Mouse (Mus musculus) mature B cell (primary cell): Measurements from ENCODE around the gene Dnmt3a.

Source experiments
- in situ Hi-C: fragments of 300-500 bp; cut with MboI; formaldehyde crosslinking; loops from 2 replicates; pipeline ENCODE4 v1.14.3; 2019

Dnmt3a gene

DNA sequence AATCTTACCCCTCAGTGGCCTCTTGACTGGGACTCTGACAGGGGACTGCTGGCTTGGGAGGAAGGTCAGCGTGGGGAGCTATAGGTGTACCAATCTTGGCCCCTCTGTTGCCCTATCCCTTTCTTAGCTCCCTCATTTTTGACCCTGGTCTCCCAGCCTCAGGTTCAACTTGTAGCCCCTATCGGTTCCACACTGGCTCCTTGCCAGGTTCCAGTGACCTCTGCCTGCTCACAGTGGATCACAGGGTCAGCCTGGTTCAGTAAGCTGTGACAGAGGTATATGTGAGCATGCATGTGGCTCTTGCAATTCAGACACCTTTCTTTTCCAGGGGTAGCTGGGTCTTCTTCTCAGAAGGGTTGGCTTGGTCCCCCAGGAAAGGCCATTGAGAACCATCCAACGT lies 110.0 kb downstream of the Dnmt3a start:
- in situ Hi-C loops = no loop called here

DNA sequence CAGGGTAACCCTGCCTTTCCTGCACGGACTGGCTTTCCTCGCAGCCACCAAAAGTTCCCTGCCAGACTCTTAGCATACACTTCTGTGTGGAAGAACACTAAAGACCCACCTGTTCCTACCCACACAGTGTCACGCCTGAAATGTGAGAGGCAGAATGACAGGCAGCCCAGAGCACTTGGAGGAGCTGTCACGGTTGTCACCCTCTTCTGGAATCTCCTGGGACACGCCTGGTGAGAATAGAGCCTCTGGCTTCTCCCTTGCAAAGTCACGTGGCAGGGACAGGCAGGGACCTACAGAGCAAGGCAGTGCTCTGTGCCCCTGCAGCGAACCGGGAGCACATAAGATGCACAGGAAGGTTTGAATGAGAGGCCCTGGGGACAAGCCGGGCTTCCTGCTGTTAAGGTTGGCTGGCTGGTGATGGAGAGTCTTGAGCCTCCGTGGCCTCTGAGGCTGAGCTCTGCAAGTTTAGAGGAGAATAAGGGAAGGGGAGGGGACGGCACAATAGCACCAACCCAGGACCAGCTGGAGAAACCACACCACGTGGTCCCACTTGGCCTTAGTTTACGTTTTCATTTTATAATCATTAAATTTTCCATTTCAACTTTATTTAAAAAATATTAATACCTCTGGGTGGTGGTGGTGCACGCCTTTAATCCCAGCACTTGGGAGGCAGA lies 112.0 kb downstream of the Dnmt3a start:
- in situ Hi-C loops = no loop called here

GRCm38 (mm10) chr12:3918577-3918976 lies 112.8 kb downstream of the Dnmt3a start:
- in situ Hi-C loops = no loop called here

DNA sequence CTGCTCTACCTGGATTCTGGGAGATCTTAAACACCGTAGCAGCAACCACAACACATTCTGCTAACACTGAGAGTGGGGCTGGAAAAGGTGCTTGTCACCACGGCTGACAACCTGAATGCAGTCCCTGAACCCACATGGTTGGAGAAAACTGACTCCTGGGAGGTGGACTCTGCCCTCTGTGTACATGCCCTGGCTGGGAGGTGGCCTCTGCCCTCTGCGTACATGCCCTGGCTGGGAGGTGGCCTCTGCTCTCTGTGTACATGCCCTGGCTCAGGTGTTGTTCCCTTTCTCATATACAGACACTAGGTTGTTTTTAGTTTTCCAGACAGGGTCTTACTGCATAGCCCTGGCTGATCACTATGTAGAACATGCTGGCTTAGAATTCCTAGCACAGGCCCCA lies 113.6 kb downstream of the Dnmt3a start:
- in situ Hi-C loops = no loop called here

DNA sequence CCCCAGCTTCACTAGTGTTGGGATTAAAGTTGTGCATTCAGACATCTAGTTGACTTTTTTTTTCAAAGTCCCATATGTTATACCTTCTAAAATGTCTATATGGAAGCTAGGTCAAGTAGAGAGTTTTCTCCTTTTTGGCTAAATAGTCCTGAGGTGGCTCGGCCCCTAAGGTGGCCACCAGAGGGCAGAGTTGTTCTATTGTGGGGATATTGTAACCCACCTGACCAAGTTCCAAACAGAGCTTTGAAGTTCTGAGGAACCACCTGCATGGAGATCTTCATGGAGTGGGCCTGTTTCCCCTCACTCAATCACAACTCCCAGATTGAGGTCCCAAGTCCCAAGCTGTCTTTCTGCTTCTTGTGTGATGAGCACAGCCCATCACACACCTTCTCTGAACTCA lies 120.3 kb downstream of the Dnmt3a start:
- in situ Hi-C loops = loop anchor here (25.0 kb wide), 1 partner anchor 611 kb away; no protein-coding TSS in a partner anchor

DNA sequence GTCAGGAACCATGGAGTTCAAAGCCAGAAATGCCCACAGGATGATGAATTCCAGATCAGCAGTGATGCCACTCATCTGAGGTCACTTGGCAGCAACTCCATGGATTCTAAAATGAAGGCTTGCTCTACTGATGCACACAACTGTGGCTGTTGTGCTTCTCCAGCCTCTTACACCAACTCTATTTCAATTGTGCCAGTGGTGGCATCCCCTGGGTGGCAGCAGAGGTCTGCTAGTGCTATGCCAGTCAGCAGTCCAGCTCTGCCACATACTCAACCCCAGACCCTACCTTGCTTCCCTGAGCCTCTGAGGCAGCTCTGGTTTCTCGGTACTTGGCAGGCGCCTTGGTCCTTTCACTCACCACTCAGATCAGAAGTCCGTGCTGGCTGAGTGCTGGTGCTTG lies 123.0 kb downstream of the Dnmt3a start:
- in situ Hi-C loops = loop anchor here (25.0 kb wide), 1 partner anchor 608 kb away; no protein-coding TSS in a partner anchor

DNA sequence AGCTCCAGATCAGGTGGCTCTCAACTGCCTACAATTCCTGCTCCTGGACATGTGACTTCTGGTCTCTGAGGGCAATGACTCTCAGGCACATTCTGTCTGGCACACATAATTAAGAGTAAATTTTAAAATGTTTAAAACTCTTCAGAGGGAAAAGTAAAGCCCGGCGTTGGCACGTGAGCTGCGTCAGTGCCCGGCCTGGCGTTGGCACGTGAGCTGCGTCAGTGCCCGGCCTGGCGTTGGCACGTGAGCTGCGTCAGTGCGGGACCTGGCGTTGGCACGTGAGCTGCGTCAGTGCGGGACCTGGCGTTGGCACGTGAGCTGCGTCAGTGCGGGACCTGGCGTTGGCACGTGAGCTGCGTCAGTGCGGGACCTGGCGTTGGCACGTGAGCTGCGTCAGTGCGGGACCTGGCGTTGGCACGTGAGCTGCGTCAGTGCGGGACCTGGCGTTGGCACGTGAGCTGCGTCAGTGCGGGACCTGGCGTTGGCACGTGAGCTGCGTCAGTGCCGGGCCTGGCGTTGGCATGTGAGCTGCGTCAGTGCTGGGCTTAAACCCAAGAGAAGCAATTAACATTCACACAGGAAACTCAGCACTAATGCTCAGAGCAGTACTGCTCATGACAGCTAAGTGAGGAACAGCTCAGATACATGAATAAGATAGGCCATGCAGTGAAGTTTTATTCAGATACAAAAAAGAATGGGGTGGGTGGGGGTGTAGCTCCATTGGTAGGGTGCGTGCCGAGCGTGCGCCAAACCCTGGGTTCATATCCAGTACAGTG lies 124.5 kb downstream of the Dnmt3a start:
- in situ Hi-C loops = loop anchor here (25.0 kb wide), 1 partner anchor 607 kb away; no protein-coding TSS in a partner anchor

GRCm38 (mm10) chr12:3942026-3942425 lies 136.2 kb downstream of the Dnmt3a start:
- in situ Hi-C loops = loop anchor here (25.0 kb wide), 1 partner anchor 595 kb away; no protein-coding TSS in a partner anchor

DNA sequence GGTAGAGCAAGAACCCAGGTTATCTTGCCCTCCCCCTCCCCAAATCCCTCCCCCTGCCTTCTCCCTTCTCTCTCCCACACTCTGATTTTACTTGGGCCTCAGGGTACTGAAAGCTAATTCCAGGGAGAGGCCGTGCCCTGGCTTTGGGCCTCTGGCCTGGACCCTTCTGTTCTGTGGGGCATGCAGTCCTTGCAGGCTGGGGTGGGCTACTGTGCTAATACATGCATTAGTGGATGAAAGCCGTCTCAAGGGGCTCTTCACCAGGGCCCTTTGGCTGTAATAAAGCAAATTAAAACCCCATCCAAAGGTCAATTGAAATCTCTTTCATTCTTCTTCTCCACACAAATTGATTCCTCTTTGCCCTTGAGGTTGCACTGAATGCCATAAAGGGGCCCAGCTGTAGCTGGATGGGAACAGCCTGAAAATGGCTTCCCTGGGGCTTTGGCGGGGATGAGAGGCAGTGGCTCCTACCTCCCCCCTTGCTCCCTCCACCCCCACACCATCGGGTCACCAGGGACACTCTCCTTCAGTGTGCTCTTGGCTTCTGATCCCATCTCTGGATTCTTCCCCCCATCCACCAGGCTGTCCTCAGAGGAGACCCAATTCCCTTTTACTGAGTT lies 138.8 kb downstream of the Dnmt3a start:
- in situ Hi-C loops = loop anchor here (25.0 kb wide), 1 partner anchor 593 kb away; no protein-coding TSS in a partner anchor

- in situ Hi-C loops = loop anchor here (25.0 kb wide), 1 partner anchor 590 kb away; no protein-coding TSS in a partner anchor
These were observed 141.7 kb downstream of the Dnmt3a start for GRCm38 (mm10) chr12:3947503-3947902.

DNA sequence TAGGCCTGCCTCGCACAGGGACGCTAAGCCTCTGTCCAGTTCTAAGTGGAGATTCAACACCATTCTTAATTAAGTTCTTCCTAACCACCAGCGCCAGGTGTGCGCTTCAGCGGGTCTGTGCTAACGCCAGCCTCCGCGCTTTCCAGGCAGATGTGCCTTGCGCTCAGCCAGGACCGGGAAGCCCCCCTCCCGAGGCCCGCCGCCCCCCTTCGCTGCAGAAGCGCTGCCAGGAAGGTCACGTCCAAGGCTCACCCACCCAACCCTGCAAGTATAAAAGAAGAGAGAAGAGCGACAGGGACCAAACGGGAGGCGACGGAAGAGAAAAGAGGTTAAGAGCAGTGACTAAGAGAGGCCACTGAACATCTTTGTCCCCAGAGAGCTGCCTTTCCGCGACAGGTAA lies 148.8 kb downstream of the Dnmt3a start, which contains the start of gene Pomc:
Gene Pomc, plus strand, starts transcription at position 301 of the 400 bp plus-strand sequence.
- in situ Hi-C loops = no loop called here

DNA sequence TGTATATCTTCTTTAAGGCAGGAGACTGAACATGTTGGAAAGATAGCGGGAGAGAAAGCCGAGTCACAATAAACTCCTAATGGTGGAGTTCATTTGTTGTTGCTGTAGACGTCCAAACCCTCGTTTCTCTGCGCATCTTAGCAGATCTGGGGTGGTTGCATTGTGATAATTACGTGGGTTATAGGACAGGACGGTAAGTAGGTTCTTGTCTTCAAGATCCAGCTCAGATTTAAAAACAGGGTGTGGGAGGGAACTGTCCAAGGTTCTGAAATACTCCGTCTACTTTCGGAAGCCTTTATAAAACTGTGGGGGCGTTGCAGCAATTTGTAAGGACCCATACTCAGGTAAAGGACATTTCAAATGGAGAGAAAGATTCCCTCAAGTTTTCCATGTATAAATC lies 149.6 kb downstream of the Dnmt3a start:
- in situ Hi-C loops = no loop called here

DNA sequence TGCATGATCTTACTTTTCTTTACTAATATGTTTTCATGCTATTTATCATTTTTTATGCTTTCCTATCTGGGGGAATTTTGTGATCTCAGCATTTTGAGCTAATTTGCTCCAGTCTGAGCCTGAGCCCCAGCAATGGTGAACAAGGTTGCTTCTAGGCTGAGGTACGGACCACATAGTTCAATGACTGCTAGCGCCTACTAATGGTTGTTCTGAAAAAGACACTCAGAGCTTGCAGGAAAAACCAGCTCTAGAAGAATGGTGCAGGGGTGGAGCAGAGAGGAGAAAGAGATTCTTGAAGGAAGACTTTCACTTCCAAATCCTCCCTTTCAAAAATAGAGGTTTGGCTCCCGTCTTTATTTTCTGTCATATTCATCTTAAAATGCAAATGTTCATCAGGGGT lies 150.5 kb downstream of the Dnmt3a start:
- in situ Hi-C loops = no loop called here

DNA sequence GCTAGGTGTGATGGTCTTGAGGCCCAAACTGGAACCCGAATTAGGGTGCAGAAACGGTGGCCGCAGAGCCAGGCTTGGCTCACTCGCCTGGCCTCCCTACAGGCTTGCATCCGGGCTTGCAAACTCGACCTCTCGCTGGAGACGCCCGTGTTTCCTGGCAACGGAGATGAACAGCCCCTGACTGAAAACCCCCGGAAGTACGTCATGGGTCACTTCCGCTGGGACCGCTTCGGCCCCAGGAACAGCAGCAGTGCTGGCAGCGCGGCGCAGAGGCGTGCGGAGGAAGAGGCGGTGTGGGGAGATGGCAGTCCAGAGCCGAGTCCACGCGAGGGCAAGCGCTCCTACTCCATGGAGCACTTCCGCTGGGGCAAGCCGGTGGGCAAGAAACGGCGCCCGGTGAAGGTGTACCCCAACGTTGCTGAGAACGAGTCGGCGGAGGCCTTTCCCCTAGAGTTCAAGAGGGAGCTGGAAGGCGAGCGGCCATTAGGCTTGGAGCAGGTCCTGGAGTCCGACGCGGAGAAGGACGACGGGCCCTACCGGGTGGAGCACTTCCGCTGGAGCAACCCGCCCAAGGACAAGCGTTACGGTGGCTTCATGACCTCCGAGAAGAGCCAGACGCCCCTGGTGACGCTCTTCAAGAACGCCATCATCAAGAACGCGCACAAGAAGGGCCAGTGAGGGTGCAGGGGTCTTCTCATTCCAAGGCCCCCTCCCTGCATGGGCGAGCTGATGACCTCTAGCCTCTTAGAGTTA lies 154.2 kb downstream of the Dnmt3a start:
- in situ Hi-C loops = no loop called here

DNA sequence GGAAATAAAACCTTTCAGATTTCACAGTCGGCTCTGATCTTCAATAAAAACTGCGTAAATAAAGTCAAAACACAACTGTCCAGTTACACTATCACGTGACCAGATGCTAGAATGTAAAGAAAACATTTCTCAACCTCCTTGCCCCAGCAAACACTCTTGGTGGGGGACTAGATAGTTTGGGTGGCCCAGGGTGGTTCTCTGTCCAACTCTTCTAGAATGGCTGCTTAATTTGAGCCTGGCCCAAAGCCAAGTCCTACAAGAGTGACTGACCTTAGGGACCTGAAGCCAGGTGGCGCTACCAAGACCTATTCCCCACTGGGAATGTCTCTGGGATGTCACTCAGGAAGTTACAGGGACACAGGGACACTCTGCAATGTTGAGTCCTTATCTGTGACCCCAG lies 154.7 kb downstream of the Dnmt3a start:
- in situ Hi-C loops = no loop called here
